Mouse (Mus musculus) common myeloid progenitor, adult 5-6 weeks (primary cell): Measurements from ENCODE around the gene Wdr91. TPM values are rescaled to one million over a fixed set of nuclear protein-coding genes. Genes with fewer than 3 reads are reported as not detected.
A peak's percentile ranks its signal among the peaks of the same experiment; 100 is the strongest.

Source experiments
- ATAC-seq: replicated peaks from 2 replicates; pipeline ENCODE4 v1.8.0; 2016; ENCODE audit warnings: low read depth, mild to moderate bottlenecking, moderate TSS enrichment, inconsistent platforms; ENCODE audit not compliant: poor library complexity, severe bottlenecking
- total RNA-seq: library from RNA; stranded (forward); fragments of 200-1000, 187-1606 nt; gene quantifications from 2 replicates; pipeline ENCODE4 v1.2.3, GENCODE M21; 2017

The Wdr91 gene
- total RNA-seq, 1 experiment from 2014 or later: 25.1 TPM

DNA sequence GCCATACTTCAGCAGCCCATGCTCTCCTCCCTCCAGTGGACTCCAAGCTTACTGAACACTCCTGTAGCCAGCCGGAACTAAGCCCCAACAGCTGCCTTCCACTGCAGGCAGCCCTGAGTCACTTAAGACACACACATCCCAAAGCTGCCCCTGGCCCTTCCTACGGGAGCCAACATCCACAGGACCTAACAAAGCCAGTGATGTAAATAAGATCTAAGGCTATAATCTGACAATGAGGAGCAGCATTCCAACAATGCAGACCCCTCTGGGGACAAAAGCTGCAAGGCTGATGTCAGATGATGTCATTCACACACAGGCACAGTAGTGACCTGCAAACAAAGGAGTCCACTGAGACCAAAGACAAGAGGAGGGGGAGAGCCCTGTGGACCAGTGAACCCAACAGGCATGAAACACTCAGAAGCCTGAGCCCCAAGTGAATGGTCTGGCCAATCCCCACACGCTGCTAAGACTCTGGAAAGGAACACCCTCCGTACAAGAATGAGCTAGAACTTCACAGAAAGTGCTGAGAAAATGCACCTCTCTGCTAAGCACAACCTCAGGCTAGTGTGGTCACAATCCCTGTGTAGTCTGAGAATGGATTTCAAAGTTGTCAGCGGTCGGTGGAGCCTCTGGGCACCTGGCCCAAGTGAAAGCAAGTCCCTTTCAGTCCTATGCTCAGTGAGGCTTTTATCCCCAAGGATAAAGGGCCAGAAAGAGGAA is 23.4 kb downstream of the Wdr91 start:
- ATAC-seq: no peak

DNA sequence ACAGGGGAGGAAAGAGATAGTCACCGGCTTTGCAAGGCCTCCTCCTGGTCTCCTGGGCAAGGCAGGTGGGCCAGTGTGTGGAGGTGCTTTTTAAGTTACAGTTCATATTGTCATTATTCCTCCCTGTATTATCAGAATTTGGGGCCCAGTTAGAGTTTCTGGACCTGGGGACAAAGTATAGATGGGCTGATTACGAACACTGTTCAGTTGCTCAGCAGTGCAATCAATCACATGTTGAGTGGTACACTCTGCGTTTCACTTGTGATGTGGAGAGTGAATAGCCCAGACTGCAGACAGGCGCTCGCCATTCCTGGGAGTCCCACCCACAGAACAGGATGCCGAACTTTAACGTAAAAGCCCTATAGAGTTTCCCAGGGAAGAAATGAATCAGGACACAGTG is 26.0 kb downstream of the Wdr91 start:
- no peak for ATAC-seq

DNA sequence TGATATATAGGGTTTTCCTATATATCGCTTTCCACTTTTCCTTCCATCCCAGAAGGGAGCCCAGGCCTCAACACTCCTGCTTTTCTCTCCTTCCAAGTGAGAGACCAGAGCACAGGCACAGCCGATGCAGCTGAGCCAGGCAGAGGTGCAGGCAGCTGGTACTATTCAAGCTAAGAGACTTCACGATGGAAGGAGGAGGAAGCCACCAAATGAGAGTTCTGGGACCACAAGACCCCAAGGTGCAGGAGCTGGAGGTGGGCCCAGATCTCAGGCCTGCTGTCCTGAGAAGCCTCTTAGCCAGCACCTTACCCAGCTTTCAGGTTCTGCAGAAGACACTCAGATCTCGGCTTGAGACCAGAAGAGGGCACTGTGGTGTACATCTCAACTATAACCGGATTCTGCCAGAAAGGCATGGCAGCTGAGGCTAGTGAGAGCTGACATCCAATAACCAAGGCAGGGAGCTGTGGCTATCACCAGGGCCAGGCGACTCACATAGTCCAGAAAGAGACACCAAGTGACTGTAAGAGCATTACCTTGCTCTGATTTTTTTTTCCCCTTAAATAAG is 30.7 kb downstream of the Wdr91 start:
- ATAC-seq: no peak

DNA sequence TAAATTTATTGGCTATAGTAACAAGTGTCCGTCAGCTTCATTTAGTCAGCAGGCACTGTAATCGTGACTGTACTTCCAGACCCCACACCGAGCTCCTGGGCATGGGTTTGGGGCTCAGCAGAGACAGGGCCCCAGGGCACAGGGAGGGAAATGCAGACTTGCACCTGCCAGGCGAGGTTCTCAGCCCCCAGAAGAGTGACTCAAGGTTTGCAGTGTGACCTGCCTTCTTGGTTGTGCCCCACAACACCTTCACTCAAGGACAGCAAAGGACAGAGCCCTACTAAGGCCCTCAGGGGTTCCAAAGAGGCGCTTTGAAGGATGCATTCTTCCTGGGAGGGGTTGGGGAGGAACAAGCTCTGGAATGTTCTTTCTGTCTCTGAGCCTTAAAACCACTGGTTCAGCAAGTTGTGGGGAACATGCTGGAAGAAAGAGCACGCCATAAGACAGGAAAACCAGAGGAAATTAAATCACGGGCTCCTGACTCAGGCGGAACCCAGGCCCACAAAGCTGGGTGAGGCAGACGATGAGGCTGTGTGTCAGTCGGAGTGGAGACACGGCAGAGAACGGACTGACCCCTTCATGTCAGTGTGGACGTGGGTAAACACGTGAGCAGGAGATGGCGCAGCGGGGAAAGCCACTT is 31.5 kb downstream of the Wdr91 start:
- no peak for ATAC-seq

DNA sequence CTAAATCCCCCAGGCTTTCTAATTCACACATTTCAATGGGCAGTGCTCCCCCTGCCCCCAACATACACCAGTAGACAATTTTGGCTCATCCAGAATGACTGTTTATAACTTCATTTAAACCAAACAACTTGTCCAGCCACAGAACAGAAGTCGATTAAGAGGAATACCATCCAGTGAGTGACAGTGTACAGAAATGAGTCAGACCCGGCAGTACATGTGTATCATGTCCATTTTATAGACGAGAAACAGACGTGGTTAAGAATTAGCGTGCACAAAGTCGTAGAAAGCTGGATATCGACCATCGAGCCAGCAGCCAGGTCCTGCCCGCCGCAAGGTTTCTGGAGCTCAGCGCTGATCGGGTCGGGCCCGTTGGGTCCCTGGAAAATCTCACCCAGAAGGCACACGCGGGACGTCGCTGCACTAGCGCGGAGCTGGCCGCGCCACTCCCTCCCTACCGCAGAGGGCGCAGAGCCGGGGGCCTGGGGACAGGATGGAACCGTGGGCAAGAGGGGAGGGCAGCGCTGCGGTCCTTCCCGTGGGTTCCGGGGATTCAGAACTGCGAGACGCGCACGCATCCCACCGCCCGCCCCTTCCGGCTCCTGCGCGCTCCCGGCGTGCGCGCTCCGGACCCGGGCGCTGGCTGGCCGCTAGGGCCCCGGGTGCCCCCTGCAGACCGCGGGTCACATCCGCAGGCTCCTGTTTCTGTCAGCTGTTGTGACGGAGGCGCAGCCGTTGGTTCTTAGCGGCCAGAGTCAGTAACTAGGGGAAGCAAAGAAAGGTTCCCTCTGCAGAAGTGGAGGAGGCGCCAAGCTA is 33.0 kb downstream of the Wdr91 start, which contains the start of gene Cyren:
Gene Cyren (minus strand): TSS at position 552 of the 813 bp plus-strand sequence.
- ATAC-seq: peak; percentile 61

GRCm38 (mm10) chr6:34876835-34877156 is 33.9 kb downstream of the Wdr91 start:
- ATAC-seq: no peak

- ATAC-seq: peak; percentile 10; the same call in 1 of the 2 replicates
Measured at GRCm38 (mm10) chr6:34875966-34876834, 34.5 kb downstream of the Wdr91 start.

- ATAC-seq: peak; percentile 26
Measured at GRCm38 (mm10) chr6:34875268-34875761, 35.4 kb downstream of the Wdr91 start.

GRCm38 (mm10) chr6:34874101-34874921 is 36.4 kb downstream of the Wdr91 start:
- peak; percentile 31 for ATAC-seq

DNA sequence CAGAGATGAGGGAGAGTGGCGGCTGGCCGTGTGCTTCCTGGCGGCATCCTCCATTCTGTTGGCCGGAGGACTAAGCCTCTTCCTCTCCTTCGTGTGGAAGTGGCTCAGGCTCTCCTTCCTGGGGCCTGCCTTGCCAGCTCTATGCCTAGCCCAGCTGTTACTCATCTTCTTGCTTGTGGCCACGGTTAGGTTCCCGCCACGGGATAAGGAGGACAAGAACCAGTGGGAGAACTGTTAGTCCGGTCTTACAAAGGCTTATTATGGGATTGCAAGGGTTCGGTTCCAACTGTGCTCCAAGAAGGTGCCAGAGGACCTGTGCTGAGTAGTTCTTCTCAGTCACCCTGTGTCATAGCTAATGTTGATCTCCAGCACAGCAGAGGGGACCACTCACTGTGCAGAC is 37.8 kb downstream of the Wdr91 start:
- no peak for ATAC-seq

- no peak for ATAC-seq
Measured at GRCm38 (mm10) chr6:34871929-34872328, 38.7 kb downstream of the Wdr91 start.

DNA sequence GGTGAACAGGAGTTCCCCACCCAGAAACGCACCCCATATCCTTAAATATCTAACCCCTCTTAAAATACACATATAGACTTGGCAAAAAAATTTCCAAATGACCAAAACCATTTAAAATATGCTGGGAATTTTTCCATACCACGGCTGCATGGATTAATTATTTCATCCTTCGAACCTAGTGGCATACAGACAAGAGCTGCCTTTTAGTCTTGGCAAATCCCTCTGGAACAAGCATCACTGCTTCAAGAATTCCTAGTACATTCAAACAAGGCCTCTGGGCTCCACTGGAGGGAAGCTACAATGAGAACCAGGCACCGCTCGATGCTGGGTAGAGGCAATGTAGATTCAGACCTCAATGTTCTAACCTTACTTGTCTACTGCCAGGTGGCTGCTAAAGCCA is 40.0 kb downstream of the Wdr91 start:
- ATAC-seq: no peak

GRCm38 (mm10) chr6:34870136-34870535 is 40.5 kb downstream of the Wdr91 start:
- ATAC-seq: no peak

DNA sequence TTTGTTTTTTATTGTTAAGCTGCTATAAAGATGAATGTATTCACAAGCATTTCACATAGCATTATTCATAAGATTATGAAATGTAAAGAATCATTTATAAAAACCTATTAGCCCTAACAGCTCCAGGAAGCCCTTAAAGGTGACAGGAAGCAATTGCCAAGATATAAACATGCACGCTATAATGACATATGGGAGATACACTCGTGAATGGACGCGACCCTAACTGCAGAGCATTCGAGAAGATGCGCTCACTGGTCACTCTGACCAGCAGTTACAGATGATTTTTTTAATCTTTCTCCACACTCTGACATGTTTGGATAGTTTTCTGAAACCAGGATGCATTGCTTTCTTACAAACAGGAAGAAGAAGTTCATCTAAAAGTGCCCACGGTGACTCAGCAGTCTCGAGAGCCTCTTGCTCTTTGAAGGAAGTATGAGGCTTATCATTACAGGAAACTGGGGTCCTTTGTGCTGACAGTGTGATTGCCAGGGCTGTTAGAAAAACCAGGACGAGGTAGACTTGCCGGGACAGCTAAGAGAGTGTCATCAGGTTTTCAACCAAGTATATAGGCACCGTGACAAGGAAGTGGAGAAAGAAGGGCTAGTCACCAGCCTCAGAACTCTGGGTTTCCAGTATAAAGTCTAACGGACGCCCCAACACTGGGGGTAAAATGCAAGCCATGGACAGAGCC is 41.3 kb downstream of the Wdr91 start:
- peak; percentile 74 for ATAC-seq

GRCm38 (mm10) chr6:34868507-34869217 is 42.0 kb downstream of the Wdr91 start:
- ATAC-seq: no peak

DNA sequence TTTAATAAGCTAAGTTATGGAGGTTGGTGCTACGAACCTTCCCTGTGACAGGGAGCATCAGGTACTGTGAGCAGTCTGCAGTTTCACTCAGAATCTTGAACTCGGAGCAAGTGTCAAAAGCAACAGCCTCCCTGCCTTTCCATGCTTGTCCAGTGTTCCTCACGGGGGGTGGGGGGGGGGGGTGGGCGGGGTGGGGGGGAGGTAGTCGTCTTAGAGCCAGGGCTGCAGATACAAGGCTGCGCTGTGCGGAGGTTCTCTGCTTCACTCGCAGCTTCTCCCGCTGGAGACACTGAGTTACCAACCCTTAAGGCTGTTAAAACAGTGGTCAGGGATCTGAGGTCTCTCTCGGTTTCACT is 42.7 kb downstream of the Wdr91 start:
- no peak for ATAC-seq

DNA sequence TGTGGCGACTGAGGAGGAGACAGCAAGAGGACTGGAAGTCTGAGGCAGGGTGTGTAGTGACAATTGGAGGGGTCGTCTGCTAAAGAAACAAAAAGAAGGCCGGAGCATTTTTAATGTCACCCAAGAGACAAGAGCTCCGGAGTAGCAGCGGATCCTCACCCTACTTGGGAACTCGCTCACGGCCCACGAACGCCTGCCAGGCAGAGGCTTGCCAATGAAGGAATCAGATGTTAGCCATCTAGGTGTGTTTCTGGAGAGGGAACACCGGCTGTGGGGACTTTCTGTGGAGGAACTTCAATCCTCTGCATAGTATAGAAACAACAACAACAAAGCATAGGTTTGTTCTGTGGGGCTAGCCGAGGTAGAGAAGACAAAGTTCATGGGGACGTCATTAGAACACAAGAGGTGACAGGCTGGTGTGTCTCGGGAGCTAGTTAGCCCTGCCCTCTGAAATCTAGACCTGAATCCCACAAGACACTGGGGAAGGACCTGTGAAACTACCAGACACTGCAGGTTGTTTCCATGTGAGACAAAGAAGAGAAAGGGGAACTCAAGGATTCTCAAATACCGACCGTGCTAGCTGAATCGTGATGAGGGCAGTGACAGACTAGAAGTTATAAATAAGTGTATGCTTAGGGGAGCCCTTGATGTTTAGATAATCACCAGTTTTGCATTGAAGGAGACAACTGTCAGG is 43.2 kb downstream of the Wdr91 start:
- ATAC-seq: no peak
